In the genomic region with DNA sequence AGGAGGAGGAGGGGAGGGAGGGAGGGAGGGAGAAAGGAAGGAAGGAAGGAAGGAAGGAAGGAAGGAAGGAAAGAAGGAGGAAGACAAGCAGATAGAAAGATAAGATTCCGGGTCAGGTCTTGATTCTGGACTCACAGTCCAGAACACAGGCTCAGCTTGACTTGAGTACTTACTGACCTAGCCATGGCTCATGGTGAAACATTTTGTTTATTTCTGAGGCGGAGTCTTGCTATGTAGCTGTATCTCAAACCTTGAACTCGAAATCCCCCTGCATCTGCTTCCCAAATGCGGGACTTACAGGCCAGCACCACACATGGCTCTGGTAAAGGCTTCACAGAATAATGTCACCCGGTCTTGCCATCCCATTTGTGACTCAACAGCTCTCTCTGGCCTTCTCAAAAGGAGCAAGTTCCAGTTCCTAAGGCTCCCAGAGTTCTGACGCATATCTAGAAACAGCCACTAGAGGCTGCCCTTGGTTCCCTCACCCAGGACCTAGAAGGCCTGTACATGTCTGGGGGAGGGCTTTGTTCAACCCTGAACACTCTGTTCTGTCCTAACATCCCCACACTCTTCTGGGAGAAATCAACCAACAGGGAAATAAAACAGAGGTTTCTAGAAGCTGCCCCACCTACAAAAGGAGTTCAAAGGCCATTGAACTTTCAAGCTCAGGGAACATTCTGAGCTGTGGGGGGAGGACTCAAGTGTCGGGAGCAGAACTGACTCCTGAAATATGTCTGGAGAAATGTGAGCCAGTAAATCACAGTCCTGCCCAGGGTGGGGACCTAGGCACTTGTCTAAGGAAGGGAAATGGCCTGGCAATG, we compare ENCODE assay signal across 8 mouse cellular contexts. TPM values are rescaled to one million over a fixed set of nuclear protein-coding genes. Genes with fewer than 3 reads are reported as not detected.
DNase-seq lines count a peak whose midpoint lies in the region; ATAC-seq and TF ChIP-seq lines count a peak whose summit lies in the region.

No protein-coding gene starts in this region.

- H3K79me2 ChIP-seq in C2C12 (ENCODE audit: control insufficient read depth, insufficient read depth): no peaks in the 10 kb centered on the region

- no peaks in the 10 kb centered on the region for H3K36me3 ChIP-seq in C2C12 (ENCODE audit: control insufficient read depth, insufficient read depth)
- no peaks in the 10 kb centered on the region for H3K36me3 ChIP-seq in heart, embryonic 10.5 days
- H3K36me3 ChIP-seq in kidney, embryonic 16.5 days (ENCODE audit: insufficient read depth, low read length): no peaks in the 10 kb centered on the region
- H3K36me3 ChIP-seq in liver, embryonic 16.5 days (ENCODE audit: control insufficient read depth, insufficient read depth): no peaks in the 10 kb centered on the region

- H3K9me3 ChIP-seq in heart, embryonic 10.5 days: no peaks in the 10 kb centered on the region
- H3K9me3 ChIP-seq in kidney, embryonic 16.5 days (ENCODE audit: low read length): no peaks in the 10 kb centered on the region
- H3K9me3 ChIP-seq in liver, embryonic 16.5 days (replicated peaks; ENCODE audit: control insufficient read depth, low read length): no peaks in the 10 kb centered on the region

- no peaks in the 10 kb centered on the region for H3K27me3 ChIP-seq in C2C12 (ENCODE audit: control insufficient read depth, insufficient read depth, insufficient read length)
- no peaks in the 10 kb centered on the region for H3K27me3 ChIP-seq in heart, embryonic 10.5 days (ENCODE audit: insufficient read depth, poor library complexity, severe bottlenecking)
- H3K27me3 ChIP-seq in kidney, embryonic 16.5 days (ENCODE audit: insufficient read depth, low read length): no peaks in the 10 kb centered on the region
- no peaks in the 10 kb centered on the region for H3K27me3 ChIP-seq in liver, embryonic 16.5 days (ENCODE audit: control insufficient read depth, insufficient read depth, low read depth, low read length)

- peak; percentile 73 for DNase-seq in NIH3T3 (ENCODE audit: low read depth)
- DNase-seq in embryo, embryonic 11.5 days (ENCODE audit: low read depth, low spot score): peak; percentile 23
- DNase-seq in heart, embryonic 10.5 days (ENCODE audit: low spot score): peak; percentile 84
- DNase-seq in retina, embryonic 14.5 days (ENCODE audit: low spot score): peak; percentile 59
- peak; percentile 70 for DNase-seq in yolk sac, embryonic 10.5 days (ENCODE audit: low spot score)

- H3K4me2 ChIP-seq in kidney, embryonic 16.5 days (replicated peaks; ENCODE audit: low read depth, low read length): no peak overlapping the region
- no peak overlapping the region for H3K4me2 ChIP-seq in liver, embryonic 16.5 days (ENCODE audit: low read depth, low read length)

- H3ac ChIP-seq in C2C12 (ENCODE audit: control insufficient read depth, insufficient read length, low read depth): no peak overlapping the region

- peak; percentile 93 for ATAC-seq in kidney, embryonic 16.5 days (ENCODE audit: low FRiP score, low TSS enrichment)
- 0 out of 2 replicates have a peak, but pooled peaks have one; percentile 47 for ATAC-seq in liver, embryonic 16.5 days (ENCODE audit: low read depth)

- no peaks in the 10 kb centered on the region for H3K79me3 ChIP-seq in C2C12 (ENCODE audit: low read depth)

- H3K9ac ChIP-seq in kidney, embryonic 16.5 days (replicated peaks; ENCODE audit: low read length): no peak overlapping the region
- no peak overlapping the region for H3K9ac ChIP-seq in liver, embryonic 16.5 days (ENCODE audit: low read depth, low read length)

- 43% methylated on average over 7 of the region's 7 CpGs for WGBS in heart, embryonic 10.5 days
- WGBS in kidney, embryonic 16.5 days: 42% methylated on average over 7 of the region's 7 CpGs
- WGBS in liver, embryonic 16.5 days (ENCODE audit: insufficient replicate concordance): 34% methylated on average over 7 of the region's 7 CpGs

- no peak overlapping the region for H3K4me3 ChIP-seq in C2C12 (ENCODE audit: insufficient read depth, poor library complexity, severe bottlenecking)
- H3K4me3 ChIP-seq in heart, embryonic 10.5 days: no peak overlapping the region
- H3K4me3 ChIP-seq in kidney, embryonic 16.5 days (ENCODE audit: low read length): no peak overlapping the region
- H3K4me3 ChIP-seq in liver, embryonic 16.5 days (ENCODE audit: low read depth, low read length): no peak overlapping the region

- H3K4me1 ChIP-seq in heart, embryonic 10.5 days: peaks cover 38% of the 10 kb centered on the region
- H3K4me1 ChIP-seq in kidney, embryonic 16.5 days (ENCODE audit: insufficient read depth, low read length): peaks cover 22% of the 10 kb centered on the region; the same call in 1 of the 2 replicates
- H3K4me1 ChIP-seq in liver, embryonic 16.5 days (ENCODE audit: control insufficient read depth, low read depth, low read length): no peaks in the 10 kb centered on the region

- H3K27ac ChIP-seq in heart, embryonic 10.5 days: peak overlapping the region; percentile 78
- peak overlapping the region; percentile 18; the same call in 1 of the 2 replicates for H3K27ac ChIP-seq in kidney, embryonic 16.5 days (ENCODE audit: low read length)
- H3K27ac ChIP-seq in liver, embryonic 16.5 days (ENCODE audit: low read length): no peak overlapping the region

- peak; percentile 16 for TF ChIP-seq CTCF in C2C12 (IDR thresholded peaks at IDR 0.05; ENCODE audit: control insufficient read depth, insufficient read depth, insufficient read length)

TF ChIP-seq in C2C12, 6 proteins besides CTCF, POLR2A, EP300 and RAD21:
- TF ChIP-seq MYOD1 (IDR thresholded peaks at IDR 0.05; ENCODE audit: control insufficient read depth, insufficient read length, low read depth): no peak
- TF ChIP-seq CEBPB (IDR thresholded peaks at IDR 0.05; ENCODE audit: low read depth): no peak
- TF ChIP-seq MAX (IDR thresholded peaks at IDR 0.05): no peak
- TF ChIP-seq USF1 (IDR thresholded peaks at IDR 0.05; ENCODE audit: low read depth): no peak
- no peak for TF ChIP-seq FOSL1 (IDR thresholded peaks at IDR 0.05; ENCODE audit: insufficient read depth, low read length, poor library complexity, severe bottlenecking)
- no peak for TF ChIP-seq MYOG (IDR thresholded peaks at IDR 0.05; ENCODE audit: control insufficient read depth, extremely low read depth, insufficient read length)
TF ChIP-seq in C2C12: peak in this region for 0.

RNA-seq across cellular contexts. Expression of a gene that starts 56.2 kb away (rescaled TPM):
- polyA plus RNA-seq in C2C12 (2012; fragmentation: generic; extraction: Trizol): 11.1 TPM
- polyA plus RNA-seq in heart, embryonic 10.5 days (2016; fragmentation: Nextera tagmentation; extraction: Ambion mirVana): 37.6 and 57.9 TPM in 2 replicates
- 35.2 and 44.5 TPM in 2 replicates for polyA plus RNA-seq in kidney, embryonic 16.5 days (2015; fragmentation: Nextera tagmentation; extraction: Ambion mirVana)
- 36.9 and 41.0 TPM in 2 replicates for polyA plus RNA-seq in liver, embryonic 16.5 days (2015; fragmentation: Nextera tagmentation; extraction: Ambion mirVana)

Comparison
In these comparisons a context has a peak if more than half of its experiments do, and no peak if none do; other contexts are left out.
1. DNase-seq: peak in every context shown above with its lines; median percentile 84 in heart, embryonic 10.5 days; 73 in NIH3T3; 70 in yolk sac, embryonic 10.5 days; 59 in retina, embryonic 14.5 days; 23 in embryo, embryonic 11.5 days.